Mouse (Mus musculus): ENCODE data around the gene Spdef. TPM values are rescaled to one million over a fixed set of nuclear protein-coding genes. Genes with fewer than 3 reads are reported as not detected.

Gene Spdef
- 0.37 TPM in 1 of 2 replicates, not detected in the other for polyA plus RNA-seq (2016; fragmentation: Nextera tagmentation; extraction: Ambion mirVana)

- Histone ChIP-seq H3K27me3 (peaks cover 4% of the 10 kb centered on the region; the same call in 1 of the 2 replicates), H3K4me3 (replicated peaks) (no peak within 1 kb of the TSS), H3K4me2 (no peak within 1 kb of the TSS), H3K4me1 (peaks cover 17% of the 10 kb centered on the region), H3K9me3 (no peaks in the 10 kb centered on the region), H3K27ac (no peak within 1 kb of the TSS), H3K9ac (no peak within 1 kb of the TSS), H3K36me3 (replicated peaks) (no peaks in the 10 kb centered on the region)
- WGBS, result 78% methylated on average over 10 of the region's 10 CpGs
- no peak for ATAC-seq (ENCODE audit: low FRiP score)
Observed at GRCm38 (mm10) chr17:27728770-27729169, at the start of gene Spdef. Gene Spdef, minus strand, starts transcription at chr17:27728955.

GRCm38 (mm10) chr17:27777823-27778222, 49.1 kb upstream of the Spdef start:
- H3K4me2 ChIP-seq, result no peak overlapping the region
- H3K4me3 ChIP-seq (replicated peaks), result no peak overlapping the region
- ATAC-seq (ENCODE audit: low FRiP score), result no peak
- H3K9me3 ChIP-seq, result no peaks in the 10 kb centered on the region
- H3K4me1 ChIP-seq, result no peaks in the 10 kb centered on the region
- H3K27me3 ChIP-seq, result no peaks in the 10 kb centered on the region
- peaks cover 15% of the 10 kb centered on the region for H3K36me3 ChIP-seq (replicated peaks)
- no peak overlapping the region for H3K27ac ChIP-seq
- WGBS, result 85% methylated on average over 6 of the region's 6 CpGs
- H3K9ac ChIP-seq, result no peak overlapping the region

- Histone ChIP-seq H3K27me3 (no peaks in the 10 kb centered on the region), H3K4me3 (replicated peaks) (no peak overlapping the region), H3K36me3 (replicated peaks) (peaks cover 22% of the 10 kb centered on the region), H3K9ac (no peak overlapping the region), H3K9me3 (no peaks in the 10 kb centered on the region), H3K4me2 (no peak overlapping the region), H3K27ac (no peak overlapping the region), H3K4me1 (no peaks in the 10 kb centered on the region)
- no peak for ATAC-seq (ENCODE audit: low FRiP score)
- 91% methylated on average over 3 of the region's 3 CpGs for WGBS
Observed at GRCm38 (mm10) chr17:27774198-27774597, 45.4 kb upstream of the Spdef start.

GRCm38 (mm10) chr17:27771616-27772015, 42.9 kb upstream of the Spdef start:
- 88% methylated on average over 6 of the region's 6 CpGs for WGBS
- Histone ChIP-seq H3K4me2 (no peak overlapping the region), H3K4me3 (replicated peaks) (no peak overlapping the region), H3K27me3 (no peaks in the 10 kb centered on the region), H3K27ac (no peak overlapping the region), H3K9me3 (no peaks in the 10 kb centered on the region), H3K9ac (no peak overlapping the region), H3K36me3 (replicated peaks) (peaks cover 34% of the 10 kb centered on the region), H3K4me1 (no peaks in the 10 kb centered on the region)
- no peak for ATAC-seq (ENCODE audit: low FRiP score)

- no peak overlapping the region for H3K9ac ChIP-seq
- H3K4me3 ChIP-seq (replicated peaks), result no peak overlapping the region
- no peak overlapping the region for H3K27ac ChIP-seq
- no peak overlapping the region for H3K4me2 ChIP-seq
- WGBS, result 65% methylated on average over 8 of the region's 8 CpGs
- no peaks in the 10 kb centered on the region for H3K9me3 ChIP-seq
- ATAC-seq (ENCODE audit: low FRiP score), result peak; percentile 69; the same call in 1 of the 2 replicates
- peaks cover 48% of the 10 kb centered on the region for H3K36me3 ChIP-seq (replicated peaks)
- H3K4me1 ChIP-seq, result no peaks in the 10 kb centered on the region
- H3K27me3 ChIP-seq, result no peaks in the 10 kb centered on the region
Observed at GRCm38 (mm10) chr17:27768817-27769542, 40.2 kb upstream of the Spdef start.

- no peak for ATAC-seq (ENCODE audit: low FRiP score)
- Histone ChIP-seq H3K9ac (no peak overlapping the region), H3K36me3 (replicated peaks) (peaks cover 46% of the 10 kb centered on the region), H3K4me2 (no peak overlapping the region), H3K9me3 (no peaks in the 10 kb centered on the region), H3K27me3 (no peaks in the 10 kb centered on the region), H3K4me3 (replicated peaks) (no peak overlapping the region), H3K27ac (no peak overlapping the region), H3K4me1 (no peaks in the 10 kb centered on the region)
- WGBS, result 87% methylated on average over 12 of the region's 12 CpGs
Observed at GRCm38 (mm10) chr17:27767543-27767942, 38.8 kb upstream of the Spdef start.

- Histone ChIP-seq H3K9ac (no peak overlapping the region), H3K9me3 (no peaks in the 10 kb centered on the region), H3K27ac (no peak overlapping the region), H3K4me1 (0 out of 2 replicates have a peak, but pooled peaks cover under 1% of the 10 kb centered on the region), H3K4me3 (replicated peaks) (no peak overlapping the region), H3K4me2 (no peak overlapping the region), H3K36me3 (replicated peaks) (peaks cover 41% of the 10 kb centered on the region), H3K27me3 (no peaks in the 10 kb centered on the region)
- WGBS, result 84% methylated on average over 5 of the region's 5 CpGs
- no peak for ATAC-seq (ENCODE audit: low FRiP score)
Observed at GRCm38 (mm10) chr17:27767120-27767519, 38.4 kb upstream of the Spdef start.

- Histone ChIP-seq H3K4me1 (peaks cover 12% of the 10 kb centered on the region; the same call in 1 of the 2 replicates), H3K27me3 (no peaks in the 10 kb centered on the region), H3K9me3 (no peaks in the 10 kb centered on the region), H3K9ac (no peak overlapping the region), H3K4me3 (replicated peaks) (no peak overlapping the region), H3K36me3 (replicated peaks) (peaks cover 40% of the 10 kb centered on the region), H3K4me2 (no peak overlapping the region), H3K27ac (no peak overlapping the region)
- ATAC-seq (ENCODE audit: low FRiP score), result no peak
- WGBS, result 94% methylated on average over 6 of the region's 6 CpGs
Observed at GRCm38 (mm10) chr17:27765066-27765465, 36.3 kb upstream of the Spdef start.

- peaks cover 18% of the 10 kb centered on the region for H3K4me1 ChIP-seq
- WGBS, result 92% methylated on average over 2 of the region's 2 CpGs
- no peak overlapping the region for H3K9ac ChIP-seq
- no peak overlapping the region for H3K27ac ChIP-seq
- no peaks in the 10 kb centered on the region for H3K27me3 ChIP-seq
- no peak overlapping the region for H3K4me3 ChIP-seq (replicated peaks)
- H3K9me3 ChIP-seq, result no peaks in the 10 kb centered on the region
- ATAC-seq (ENCODE audit: low FRiP score), result no peak
- H3K4me2 ChIP-seq, result no peak overlapping the region
- peaks cover 40% of the 10 kb centered on the region for H3K36me3 ChIP-seq (replicated peaks)
Observed at GRCm38 (mm10) chr17:27764453-27764852, 35.7 kb upstream of the Spdef start.

- Histone ChIP-seq H3K4me2 (no peak overlapping the region), H3K9ac (no peak overlapping the region), H3K4me1 (peaks cover 19% of the 10 kb centered on the region), H3K9me3 (no peaks in the 10 kb centered on the region), H3K4me3 (replicated peaks) (no peak overlapping the region), H3K36me3 (replicated peaks) (peaks cover 40% of the 10 kb centered on the region), H3K27me3 (no peaks in the 10 kb centered on the region), H3K27ac (no peak overlapping the region)
- 98% methylated on average over 11 of the region's 11 CpGs for WGBS
- no peak for ATAC-seq (ENCODE audit: low FRiP score)
Observed at GRCm38 (mm10) chr17:27762884-27763283, 34.1 kb upstream of the Spdef start.

- Histone ChIP-seq H3K4me2 (no peak overlapping the region), H3K4me3 (replicated peaks) (no peak overlapping the region), H3K9ac (no peak overlapping the region), H3K27me3 (no peaks in the 10 kb centered on the region), H3K4me1 (peaks cover 24% of the 10 kb centered on the region), H3K36me3 (replicated peaks) (peaks cover 29% of the 10 kb centered on the region), H3K27ac (no peak overlapping the region), H3K9me3 (no peaks in the 10 kb centered on the region)
- no peak for ATAC-seq (ENCODE audit: low FRiP score)
- 38% methylated on average over 9 of the region's 9 CpGs for WGBS
Observed at GRCm38 (mm10) chr17:27761639-27762336, 33.0 kb upstream of the Spdef start.

- no peak overlapping the region for H3K9ac ChIP-seq
- ATAC-seq (ENCODE audit: low FRiP score), result no peak
- no peaks in the 10 kb centered on the region for H3K27me3 ChIP-seq
- WGBS, result 87% methylated on average over 6 of the region's 6 CpGs
- H3K36me3 ChIP-seq (replicated peaks), result peaks cover 13% of the 10 kb centered on the region
- peaks cover 30% of the 10 kb centered on the region for H3K4me1 ChIP-seq
- H3K4me2 ChIP-seq, result no peak overlapping the region
- no peak overlapping the region for H3K4me3 ChIP-seq (replicated peaks)
- H3K9me3 ChIP-seq, result no peaks in the 10 kb centered on the region
- no peak overlapping the region for H3K27ac ChIP-seq
Observed at GRCm38 (mm10) chr17:27760169-27760568, 31.4 kb upstream of the Spdef start.
